Mouse (Mus musculus) MEL (cell line): ENCODE data around the gene Gm10447. TPM values are rescaled to one million over a fixed set of nuclear protein-coding genes. Genes with fewer than 3 reads are reported as not detected.

Experiments
- DNase-seq: peaks from one replicate; pipeline ENCODE4 v3.0.0; 2011; ENCODE audit warnings: low read depth, low spot score
- H3K27ac ChIP-seq: 2 replicates; pipeline ENCODE4 v1.5.1; 2012; ENCODE audit warnings: low read depth, mild to moderate bottlenecking, control low read depth, low read length, moderate library complexity; ENCODE audit not compliant: control insufficient read depth
- H3K27me3 ChIP-seq, 2 experiments: fragments of 150-350 bp in 1 of 2; sonication (generic) in 1 of 2; 2 replicates each; pipeline ENCODE4 v1.6.1; 2012; ENCODE audit warnings: low read length in 2 of 2, mild to moderate bottlenecking in 2 of 2, improper control_type of control experiment in 1 of 2, moderate library complexity in 1 of 2; ENCODE audit not compliant: insufficient read depth in 2 of 2, control insufficient read depth in 1 of 2
- H3K36me3 ChIP-seq, 2 experiments: 2 replicates each; pipeline ENCODE4 v1.6.1; 2012 to 2014; ENCODE audit warnings: low read length in 2 of 2, improper control_type of control experiment in 1 of 2, inconsistent platforms in 1 of 2, mild to moderate bottlenecking in 1 of 2; ENCODE audit not compliant: insufficient read depth in 2 of 2, control insufficient read depth in 1 of 2
- H3K4me1 ChIP-seq, 2 experiments: fragments of 150-350 bp in 1 of 2; sonication (generic) in 1 of 2; 2 replicates each; pipeline ENCODE4 v1.6.1; 2012; ENCODE audit warnings: low read length in 2 of 2, improper control_type of control experiment in 1 of 2, mild to moderate bottlenecking in 1 of 2; ENCODE audit not compliant: insufficient read depth in 2 of 2, control insufficient read depth in 1 of 2
- H3K4me3 ChIP-seq, 2 experiments: fragments of 150-350 bp in 1 of 2; sonication (generic) in 1 of 2; 2 replicates each; pipeline ENCODE4 v1.5.1; 2012; ENCODE audit warnings: low read depth in 2 of 2, low read length in 2 of 2, mild to moderate bottlenecking in 2 of 2, moderate library complexity in 2 of 2, control low read depth in 1 of 2, improper control_type of control experiment in 1 of 2; ENCODE audit not compliant: control insufficient read depth in 1 of 2, insufficient read depth in 1 of 2
- H3K79me2 ChIP-seq: 2 replicates; pipeline ENCODE4 v1.6.1; 2012; ENCODE audit warnings: mild to moderate bottlenecking, low read length, moderate library complexity; ENCODE audit not compliant: control insufficient read depth, poor library complexity, insufficient read depth
- H3K9ac ChIP-seq: 2 replicates; pipeline ENCODE4 v1.6.1; 2012; ENCODE audit warnings: low read depth, mild to moderate bottlenecking, control low read depth, low read length, moderate library complexity; ENCODE audit not compliant: control insufficient read depth, poor library complexity, severe bottlenecking
- H3K9me3 ChIP-seq: fragments of 150-350 bp; sonication (generic); replicated peaks from 2 replicates; pipeline ENCODE4 v1.6.1; 2012; ENCODE audit warnings: mild to moderate bottlenecking, low read length, improper control_type of control experiment, moderate library complexity; ENCODE audit not compliant: insufficient read depth
- CHD2 ChIP-seq: IDR thresholded peaks from 2 replicates; pipeline ENCODE4 v1.6.1; 2011; ENCODE audit warnings: low read length, improper control_type of control experiment
- CTCF ChIP-seq, 3 experiments: IDR thresholded peaks in 2 of 3; conservative IDR thresholded peaks in 1 of 3; 2 replicates each; pipeline ENCODE4 v1.5.1; 2011 to 2012; ENCODE audit warnings: low read length in 3 of 3, low read depth in 2 of 3, mild to moderate bottlenecking in 2 of 3, improper control_type of control experiment in 1 of 3, inconsistent platforms in 1 of 3, mixed read lengths in 1 of 3, moderate library complexity in 1 of 3; ENCODE audit not compliant: control insufficient read depth in 1 of 3, insufficient read depth in 1 of 3, poor library complexity in 1 of 3, severe bottlenecking in 1 of 3
- E2F4 ChIP-seq: IDR thresholded peaks from 2 replicates; pipeline ENCODE4 v1.6.1; 2011; ENCODE audit warnings: low read depth, low read length, improper control_type of control experiment, borderline replicate concordance
- EP300 ChIP-seq, 2 experiments: IDR thresholded peaks; 2 replicates each; pipeline ENCODE4 v1.6.1; 2011; ENCODE audit warnings: improper control_type of control experiment in 2 of 2, low read length in 2 of 2, low read depth in 1 of 2, mild to moderate bottlenecking in 1 of 2
- GABPA ChIP-seq: IDR thresholded peaks from 2 replicates; pipeline ENCODE4 v1.6.1; 2012; ENCODE audit warnings: low read depth, mild to moderate bottlenecking, inconsistent platforms, low read length, improper control_type of control experiment, moderate library complexity
- GATA1 ChIP-seq: IDR thresholded peaks from 2 replicates; pipeline ENCODE4 v1.6.1; 2011; ENCODE audit warnings: low read depth, low read length, improper control_type of control experiment
- JUND ChIP-seq: IDR thresholded peaks from 2 replicates; pipeline ENCODE4 v1.6.1; 2011; ENCODE audit warnings: low read depth, mild to moderate bottlenecking, improper control_type of control experiment, low read length
- MAX ChIP-seq: IDR thresholded peaks from 2 replicates; pipeline ENCODE4 v1.6.1; 2011; ENCODE audit warnings: low read length, improper control_type of control experiment
- MAZ ChIP-seq: IDR thresholded peaks from 2 replicates; pipeline ENCODE4 v1.6.1; 2012; ENCODE audit warnings: low read depth, mild to moderate bottlenecking, inconsistent platforms, low read length, improper control_type of control experiment
- MEF2A ChIP-seq: IDR thresholded peaks from 2 replicates; pipeline ENCODE4 v1.6.1; 2014; ENCODE audit warnings: low read depth, mild to moderate bottlenecking, inconsistent platforms, low read length, improper control_type of control experiment; ENCODE audit not compliant: poor library complexity, insufficient replicate concordance, severe bottlenecking; ENCODE audit errors: extremely low read depth
- MXI1 ChIP-seq: IDR thresholded peaks from 2 replicates; pipeline ENCODE4 v1.6.1; 2011; ENCODE audit warnings: mild to moderate bottlenecking, low read depth, low read length, improper control_type of control experiment
- MYB ChIP-seq: IDR thresholded peaks from 2 replicates; pipeline ENCODE4 v1.6.1; 2011; ENCODE audit warnings: mild to moderate bottlenecking, low read depth, low read length, improper control_type of control experiment
- MYC ChIP-seq: IDR thresholded peaks from 2 replicates; pipeline ENCODE4 v1.6.1; 2011; ENCODE audit warnings: low read depth, mild to moderate bottlenecking, low read length, improper control_type of control experiment, moderate library complexity
- NELFE ChIP-seq: IDR thresholded peaks from 2 replicates; pipeline ENCODE4 v1.6.1; 2011; ENCODE audit warnings: low read depth, low read length, improper control_type of control experiment
- NRF1 ChIP-seq: IDR thresholded peaks from 2 replicates; pipeline ENCODE4 v1.6.1; 2014; ENCODE audit warnings: low read depth, mild to moderate bottlenecking, inconsistent platforms, low read length, improper control_type of control experiment, moderate library complexity; ENCODE audit not compliant: poor library complexity, insufficient read depth, severe bottlenecking
- POLR2A ChIP-seq, 2 experiments: IDR thresholded peaks; 2 replicates each; pipeline ENCODE4 v1.6.1; 2011 to 2012; ENCODE audit warnings: low read length in 2 of 2, mild to moderate bottlenecking in 2 of 2, control low read depth in 1 of 2, improper control_type of control experiment in 1 of 2, low read depth in 1 of 2, moderate library complexity in 1 of 2; ENCODE audit not compliant: control insufficient read depth in 1 of 2, insufficient read depth in 1 of 2, poor library complexity in 1 of 2
- POLR2AphosphoS5 ChIP-seq: IDR thresholded peaks from 2 replicates; pipeline ENCODE4 v1.6.1; 2012; ENCODE audit warnings: low read depth, borderline replicate concordance, mild to moderate bottlenecking, inconsistent platforms, low read length, moderate library complexity, mixed read lengths
- RAD21 ChIP-seq: IDR thresholded peaks from 2 replicates; pipeline ENCODE4 v1.6.1; 2011; ENCODE audit warnings: mild to moderate bottlenecking, low read depth, low read length, improper control_type of control experiment
- RCOR1 ChIP-seq: IDR thresholded peaks from 2 replicates; pipeline ENCODE4 v1.6.1; 2012; ENCODE audit warnings: low read depth, mild to moderate bottlenecking, inconsistent platforms, low read length, improper control_type of control experiment
- SMC3 ChIP-seq: IDR thresholded peaks from 2 replicates; pipeline ENCODE4 v1.6.1; 2011; ENCODE audit warnings: low read depth, low read length, improper control_type of control experiment
- TAL1 ChIP-seq: IDR thresholded peaks from 2 replicates; pipeline ENCODE4 v1.6.1; 2012; ENCODE audit warnings: mild to moderate bottlenecking, inconsistent platforms, low read length, moderate library complexity, mixed read lengths
- TBP ChIP-seq: IDR thresholded peaks from 2 replicates; pipeline ENCODE4 v1.8.0; 2011; ENCODE audit warnings: low read depth, low read length, improper control_type of control experiment
- TCF12 ChIP-seq: IDR thresholded peaks from 2 replicates; pipeline ENCODE4 v1.6.1; 2014; ENCODE audit warnings: low read depth, mild to moderate bottlenecking, inconsistent platforms, low read length, improper control_type of control experiment, moderate library complexity
- UBTF ChIP-seq: IDR thresholded peaks from 2 replicates; pipeline ENCODE4 v1.6.1; 2012; ENCODE audit warnings: low read depth, mild to moderate bottlenecking, inconsistent platforms, low read length, improper control_type of control experiment, moderate library complexity, borderline replicate concordance; ENCODE audit not compliant: insufficient read depth
- USF2 ChIP-seq, 2 experiments: IDR thresholded peaks; 2 replicates each; pipeline ENCODE4 v1.6.1; 2011 to 2012; ENCODE audit warnings: improper control_type of control experiment in 2 of 2, low read length in 2 of 2, borderline replicate concordance in 1 of 2, inconsistent platforms in 1 of 2, low read depth in 1 of 2, mild to moderate bottlenecking in 1 of 2; ENCODE audit not compliant: insufficient read depth in 1 of 2
- ZC3H11A ChIP-seq: IDR thresholded peaks from 2 replicates; pipeline ENCODE4 v1.6.1; 2012; ENCODE audit warnings: low read depth, mild to moderate bottlenecking, inconsistent platforms, low read length, improper control_type of control experiment
- ZNF384 ChIP-seq: IDR thresholded peaks from 2 replicates; pipeline ENCODE4 v1.6.1; 2012; ENCODE audit warnings: low read depth, mild to moderate bottlenecking, inconsistent platforms, low read length, improper control_type of control experiment
- polyA plus RNA-seq, 2 experiments: library from polyadenylated mRNA; stranded (reverse) in 1 of 2; unstranded in 1 of 2; fragments of >175 nt in 1 of 2; fragments of >200 nt in 1 of 2; gene quantifications; 2 replicates each; pipeline versions ENCODE4 v1.2.1 to v1.2.4; 2012; ENCODE audit warnings: low replicate concordance in 2 of 2, low read depth in 1 of 2; ENCODE audit not compliant: insufficient read length in 2 of 2, insufficient read depth in 1 of 2, missing spikeins in 1 of 2
- total RNA-seq: library from RNA; depleted of rRNA; stranded (reverse); fragments of 300-350 nt; gene quantifications from 2 replicates; pipeline ENCODE4 v1.2.3, GENCODE M21; 2012

Gene Gm10447
- total and polyA plus RNA-seq, 3 experiments = not detected

GRCm38 (mm10) chr11:53485719-53486118 lies 28.8 kb upstream of the Gm10447 start (continued):
- TF ChIP-seq MAZ = no peak
- TF ChIP-seq RAD21 = peak; percentile 68
- TF ChIP-seq MEF2A = no peak
- TF ChIP-seq GABPA = peak; percentile 45; the same call in 1 of the 2 replicates
- TF ChIP-seq EP300 (IDR thresholded peaks at IDR 0.05; ENCODE audit: low read depth in 1 of 2, low read length in 2 of 2) = peak in 1 of 2 experiments; percentile 43; a peak in 2 of 4 replicates
- no peak for TF ChIP-seq POLR2AphosphoS5
- no peak for TF ChIP-seq TAL1
- peak; percentile 96 for TF ChIP-seq MAX
- 0 out of 2 replicates have a peak, but pooled peaks have one; percentile 24 for TF ChIP-seq TBP
- TF ChIP-seq TCF12 = no peak
- peak; percentile 100 for TF ChIP-seq MYC
- TF ChIP-seq E2F4 = 0 out of 2 replicates have a peak, but pooled peaks have one; percentile 29
- peak; percentile 58 for TF ChIP-seq ZC3H11A
- peak; percentile 69; the same call in 1 of the 2 replicates for TF ChIP-seq JUND
- TF ChIP-seq CTCF (IDR thresholded peaks at IDR 0.05 in 2 of 3, conservative IDR thresholded peaks at IDR 0.05 in 1 of 3; ENCODE audit: control insufficient read depth in 1 of 3, insufficient read depth in 1 of 3, low read depth in 2 of 3, low read length in 3 of 3, poor library complexity in 1 of 3, severe bottlenecking in 1 of 3) = peak; percentile 59 to 83 (median 65)
- TF ChIP-seq MXI1 = peak; percentile 85; the same call in 1 of the 2 replicates
- TF ChIP-seq CHD2 = no peak
- TF ChIP-seq GATA1 = no peak; the same call in 1 of the 2 replicates
- TF ChIP-seq MYB = no peak
- TF ChIP-seq POLR2A (IDR thresholded peaks at IDR 0.05; ENCODE audit: control insufficient read depth in 1 of 2, insufficient read depth in 1 of 2, low read depth in 1 of 2, low read length in 2 of 2, poor library complexity in 1 of 2) = no peak
- TF ChIP-seq USF2 (IDR thresholded peaks at IDR 0.05; ENCODE audit: borderline replicate concordance in 1 of 2, insufficient read depth in 1 of 2, low read depth in 1 of 2, low read length in 2 of 2) = peak in 1 of 2 experiments; percentile 55; a peak in 1 of 4 replicates
- TF ChIP-seq, all 39 proteins: peak for 21

DNA sequence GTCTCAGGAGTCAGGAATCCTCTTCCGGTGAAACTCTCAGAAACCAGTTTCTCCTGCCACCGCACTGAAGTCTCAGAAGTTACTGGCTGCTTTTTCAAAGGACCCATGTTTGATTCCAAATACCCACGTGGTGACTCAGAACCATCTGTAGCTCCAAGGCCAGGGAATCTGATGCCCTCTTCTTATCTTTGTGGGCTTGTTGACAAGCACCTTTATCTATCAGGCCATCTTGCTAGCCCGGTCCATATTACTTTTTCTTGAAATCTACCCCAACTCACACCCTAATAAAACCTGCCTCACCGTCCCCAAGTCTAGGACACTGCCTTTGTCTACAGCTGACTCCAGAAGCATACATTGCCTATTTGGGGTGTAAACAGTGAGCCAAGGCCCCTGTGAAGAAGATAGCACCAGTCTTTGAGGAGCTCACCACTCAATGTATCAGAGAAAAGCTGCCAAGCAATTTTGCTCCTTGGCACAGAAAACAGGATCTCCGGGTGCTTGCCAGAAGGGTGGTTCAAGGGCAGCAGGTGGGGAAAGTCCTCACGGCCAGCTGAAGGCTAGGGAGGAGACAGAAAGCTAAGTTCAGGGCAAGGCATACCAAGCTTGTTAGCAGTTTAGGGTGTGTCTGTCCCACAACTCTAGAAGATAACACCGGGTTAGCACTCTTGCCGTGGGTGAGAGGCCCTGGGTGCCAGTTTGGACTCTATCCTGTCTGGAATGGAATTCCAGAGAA lies 26.4 kb upstream of the Gm10447 start:
- H3K9ac ChIP-seq = peak overlapping the region; percentile 49
- H3K27ac ChIP-seq = peak overlapping the region; percentile 80
- peaks cover 0 to 35% of the 10 kb centered on the region in 2 experiments; a peak in 2 of 4 replicates for H3K36me3 ChIP-seq
- no peaks in the 10 kb centered on the region for H3K79me2 ChIP-seq
- H3K9me3 ChIP-seq = no peaks in the 10 kb centered on the region
- peak; percentile 88 for DNase-seq
- peaks cover 22 to 30% of the 10 kb centered on the region in 2 experiments for H3K4me1 ChIP-seq
- no peaks in the 10 kb centered on the region for H3K27me3 ChIP-seq
- peak overlapping the region; percentile 10 to 16; a peak in 2 of 4 replicates for H3K4me3 ChIP-seq
- TF ChIP-seq NELFE (peak; percentile 43; the same call in 1 of the 2 replicates), TCF12 (peak; percentile 75), RCOR1 (no peak; the same call in 1 of the 2 replicates), MAX (peak; percentile 72; the same call in 1 of the 2 replicates), CHD2 (no peak), E2F4 (no peak), MAZ (no peak; the same call in 1 of the 2 replicates), ZC3H11A (0 out of 2 replicates have a peak, but pooled peaks have one; percentile 2), JUND (no peak), RAD21 (no peak), TBP (no peak; the same call in 1 of the 2 replicates), NRF1 (no peak), POLR2A (IDR thresholded peaks at IDR 0.05; ENCODE audit: control insufficient read depth in 1 of 2, insufficient read depth in 1 of 2, low read depth in 1 of 2, low read length in 2 of 2, poor library complexity in 1 of 2) (peak in 1 of 2 experiments; percentile 55; a peak in 1 of 4 replicates), CTCF (IDR thresholded peaks at IDR 0.05 in 2 of 3, conservative IDR thresholded peaks at IDR 0.05 in 1 of 3; ENCODE audit: control insufficient read depth in 1 of 3, insufficient read depth in 1 of 3, low read depth in 2 of 3, low read length in 3 of 3, poor library complexity in 1 of 3, severe bottlenecking in 1 of 3) (no peak; a peak in 1 of 6 replicates), SMC3 (peak; percentile 28; the same call in 1 of the 2 replicates), MYB (peak; percentile 68), UBTF (no peak), MXI1 (peak; percentile 93), EP300 (IDR thresholded peaks at IDR 0.05; ENCODE audit: low read depth in 1 of 2, low read length in 2 of 2) (peak; percentile 57 to 70), USF2 (IDR thresholded peaks at IDR 0.05; ENCODE audit: borderline replicate concordance in 1 of 2, insufficient read depth in 1 of 2, low read depth in 1 of 2, low read length in 2 of 2) (no peak), ZNF384 (peak; percentile 27; the same call in 1 of the 2 replicates), POLR2AphosphoS5 (0 out of 2 replicates have a peak, but pooled peaks have one; percentile 46)
